Mouse (Mus musculus): ENCODE data around the gene Rab15.

DNA sequence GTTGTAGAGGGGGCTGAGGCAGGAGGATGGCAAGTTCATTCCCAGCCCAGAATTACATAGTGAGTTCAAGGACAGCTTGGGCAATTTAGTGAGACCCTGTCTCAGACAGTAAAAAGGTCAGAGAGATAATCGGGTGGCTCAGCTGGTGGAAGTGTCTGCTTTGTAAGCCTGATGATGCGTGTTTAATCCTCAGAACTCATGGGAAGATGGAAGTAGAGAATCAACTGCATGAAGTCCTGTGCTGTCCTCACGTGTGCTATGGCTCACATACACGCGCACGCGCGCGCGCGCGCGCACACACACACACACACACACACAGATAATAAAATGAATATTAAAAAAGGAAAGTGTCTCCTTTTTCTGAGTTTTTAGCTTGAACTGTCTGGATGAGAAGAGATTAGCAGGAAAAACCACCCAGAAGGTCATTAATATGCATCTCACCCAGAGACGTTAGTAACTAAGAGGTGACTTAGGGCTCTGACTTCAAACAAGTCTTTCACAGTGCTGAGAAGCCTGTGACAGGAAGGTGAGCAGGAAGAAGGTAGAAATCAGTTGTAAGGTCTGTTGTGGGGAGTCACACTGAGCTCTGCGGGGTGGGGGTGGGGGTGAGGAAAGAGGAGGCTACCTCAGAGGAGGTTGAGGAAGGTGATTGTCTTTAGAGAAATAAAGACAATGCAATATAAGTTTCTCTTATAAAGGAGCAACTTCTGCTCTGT lies 21.8 kb upstream of the Rab15 start:
- TF ChIP-seq POLR2A (IDR thresholded peaks at IDR 0.05; ENCODE audit: control insufficient read depth in 1 of 2, insufficient read depth in 1 of 2, low read depth in 1 of 2, low read length in 2 of 2, poor library complexity in 1 of 2) (no peak), MAFK (IDR thresholded peaks at IDR 0.05; ENCODE audit: borderline replicate concordance, low read depth, low read length) (no peak), CTCF (IDR thresholded peaks at IDR 0.05 in 2 of 3, conservative IDR thresholded peaks at IDR 0.05 in 1 of 3; ENCODE audit: control insufficient read depth in 1 of 3, insufficient read depth in 1 of 3, low read depth in 2 of 3, low read length in 3 of 3, poor library complexity in 1 of 3, severe bottlenecking in 1 of 3) (no peak), MXI1 (IDR thresholded peaks at IDR 0.05; ENCODE audit: low read depth, low read length) (no peak), RAD21 (IDR thresholded peaks at IDR 0.05; ENCODE audit: low read depth, low read length) (no peak), USF2 (IDR thresholded peaks at IDR 0.05; ENCODE audit: borderline replicate concordance in 1 of 2, insufficient read depth in 1 of 2, low read depth in 1 of 2, low read length in 2 of 2) (no peak), ZMIZ1 (IDR thresholded peaks at IDR 0.05; ENCODE audit: low read depth, low read length) (no peak), GATA1 (IDR thresholded peaks at IDR 0.05; ENCODE audit: low read depth, low read length) (no peak), HCFC1 (IDR thresholded peaks at IDR 0.05; ENCODE audit: low read depth, low read length) (no peak), USF1 (IDR thresholded peaks at IDR 0.05; ENCODE audit: low read depth, low read length) (no peak), MAX (IDR thresholded peaks at IDR 0.05; ENCODE audit: low read length) (no peak), MYC (IDR thresholded peaks at IDR 0.05; ENCODE audit: low read depth, low read length) (no peak), NELFE (IDR thresholded peaks at IDR 0.05; ENCODE audit: low read depth, low read length) (no peak)
